Mouse (Mus musculus) kidney, postnatal 36 days (tissue): ENCODE measurements around the gene Polr3b.

Experiments used
- DNase-seq, 2 experiments: peaks; one replicate each; pipeline ENCODE4 v3.0.0; 2021 to 2022; ENCODE audit warnings: mixed read lengths in 2 of 2

Gene Polr3b

GRCm38 (mm10) chr10:84772380-84773130 is 150.5 kb downstream of the Polr3b start:
- DNase-seq, result no peak

- no peak for DNase-seq
Measured at GRCm38 (mm10) chr10:84773889-84774288, 151.8 kb downstream of the Polr3b start.

- DNase-seq, result peak; percentile 60 to 73
Measured at GRCm38 (mm10) chr10:84774573-84774972, 152.5 kb downstream of the Polr3b start.
